Mouse (Mus musculus) mouse trophoblast stem cell (cell line): ENCODE measurements at regions not wholly inside any gene's neighbourhood (a gene's known extent, or its start where the extent isn't known, plus 50 kb on each side); places are given as distances from the start of the nearest gene placed in this dataset.

ENCODE experiments used
- in situ Hi-C, 2 experiments: fragments of 300-500 bp; cut with MseI, MboI; formaldehyde crosslinking; loops; 2 replicates in 1 of 2; 3 replicates in 1 of 2; pipeline ENCODE4 v1.15.1; 2025

- in situ Hi-C loops: no loop called here
Observed at GRCm38 (mm10) chr1:194208034-194209000, 409.7 kb upstream of the Plxna2 start.

GRCm38 (mm10) chr1:194197516-194197915 lies 420.5 kb upstream of the Plxna2 start:
- in situ Hi-C loops: no loop called here

GRCm38 (mm10) chr1:194182293-194182692 lies 435.7 kb upstream of the Plxna2 start:
- in situ Hi-C loops: no loop called here

- in situ Hi-C loops: no loop called here
Observed at GRCm38 (mm10) chr1:194161469-194161868, 456.5 kb upstream of the Plxna2 start.

GRCm38 (mm10) chr1:194160761-194161461 lies 457.1 kb upstream of the Plxna2 start:
- in situ Hi-C loops: no loop called here

GRCm38 (mm10) chr1:194157268-194157667 lies 460.8 kb upstream of the Plxna2 start:
- in situ Hi-C loops: no loop called here

GRCm38 (mm10) chr1:194148416-194149364 lies 469.3 kb upstream of the Plxna2 start:
- in situ Hi-C loops: no loop called here

- in situ Hi-C loops: no loop called here
Observed at GRCm38 (mm10) chr1:194117631-194118360, 500.2 kb upstream of the Plxna2 start.

GRCm38 (mm10) chr1:194114399-194114798 lies 503.6 kb upstream of the Plxna2 start:
- in situ Hi-C loops: no loop called here

- in situ Hi-C loops: no loop called here
Observed at GRCm38 (mm10) chr1:194111931-194112330, 506.1 kb upstream of the Plxna2 start.

GRCm38 (mm10) chr1:194109172-194110071 lies 508.6 kb upstream of the Plxna2 start:
- in situ Hi-C loops: no loop called here

- in situ Hi-C loops: no loop called here
Observed at GRCm38 (mm10) chr1:194108132-194108531, 509.9 kb upstream of the Plxna2 start.

GRCm38 (mm10) chr1:194107271-194107938 lies 510.6 kb upstream of the Plxna2 start:
- in situ Hi-C loops: no loop called here

- in situ Hi-C loops: no loop called here
Observed at GRCm38 (mm10) chr1:194089918-194090548, 528.0 kb upstream of the Plxna2 start.

GRCm38 (mm10) chr1:194058512-194058911 lies 559.5 kb upstream of the Plxna2 start:
- in situ Hi-C loops: no loop called here

GRCm38 (mm10) chr1:194056544-194056943 lies 561.5 kb upstream of the Plxna2 start:
- in situ Hi-C loops: no loop called here

- in situ Hi-C loops: no loop called here
Observed at GRCm38 (mm10) chr1:194049746-194050351, 568.2 kb upstream of the Plxna2 start.
